Mouse (Mus musculus): ENCODE measurements around the gene Gm9821. TPM values are rescaled to one million over a fixed set of nuclear protein-coding genes. Genes with fewer than 3 reads are reported as not detected.

Gene Gm9821
- total RNA-seq, 2 experiments from 2014 or later: not detected

Other genes starting within 250 kb of the Gm9821 start
- 18.8 and 26.9 TPM in 2 replicates for gene Atg13, start 235.1 kb upstream of the Gm9821 start, total RNA-seq (2015; ENCODE audit: low replicate concordance)
- gene Atg13, start 235.1 kb upstream of the Gm9821 start, total RNA-seq (2017; ENCODE audit: low replicate concordance): 7.0 and 15.3 TPM in 2 replicates
- gene Harbi1, start 234.9 kb upstream of the Gm9821 start, total RNA-seq (2015; ENCODE audit: low replicate concordance): 0.63 and 6.0 TPM in 2 replicates
- 1.9 and 2.5 TPM in 2 replicates for gene Harbi1, start 234.9 kb upstream of the Gm9821 start, total RNA-seq (2017; ENCODE audit: low replicate concordance)
- 16.5 and 32.2 TPM in 2 replicates for gene Ambra1, start 215.6 kb upstream of the Gm9821 start, total RNA-seq (2015; ENCODE audit: low replicate concordance)
- gene Ambra1, start 215.6 kb upstream of the Gm9821 start, total RNA-seq (2017; ENCODE audit: low replicate concordance): 15.8 and 30.9 TPM in 2 replicates
- not detected in 2 replicates for gene Chrm4, start 18.5 kb upstream of the Gm9821 start, total RNA-seq (2015; ENCODE audit: low replicate concordance)
- gene Chrm4, start 18.5 kb upstream of the Gm9821 start, total RNA-seq (2017; ENCODE audit: low replicate concordance): not detected in 2 replicates
- gene Mdk, start 13.4 kb upstream of the Gm9821 start, total RNA-seq (2015; ENCODE audit: low replicate concordance): 1.9 TPM in 1 of 2 replicates, not detected in the other
- gene Mdk, start 13.4 kb upstream of the Gm9821 start, total RNA-seq (2017; ENCODE audit: low replicate concordance): 0.77 TPM in 1 of 2 replicates, not detected in the other
- 35.9 and 75.1 TPM in 2 replicates for gene Dgkz, start 30.2 kb downstream of the Gm9821 start, total RNA-seq (2015; ENCODE audit: low replicate concordance)
- 13.7 and 19.5 TPM in 2 replicates for gene Dgkz, start 30.2 kb downstream of the Gm9821 start, total RNA-seq (2017; ENCODE audit: low replicate concordance)
- 0.38 and 1.7 TPM in 2 replicates for gene Creb3l1, start 78.8 kb downstream of the Gm9821 start, total RNA-seq (2015; ENCODE audit: low replicate concordance)
- 0.68 TPM in 1 of 2 replicates, not detected in the other for gene Creb3l1, start 78.8 kb downstream of the Gm9821 start, total RNA-seq (2017; ENCODE audit: low replicate concordance)
- 11.1 and 27.0 TPM in 2 replicates for gene Phf21a, start 147.4 kb downstream of the Gm9821 start, total RNA-seq (2015; ENCODE audit: low replicate concordance)
- 15.2 and 17.0 TPM in 2 replicates for gene Phf21a, start 147.4 kb downstream of the Gm9821 start, total RNA-seq (2017; ENCODE audit: low replicate concordance)

All from erythroblast, adult 5-6 weeks (primary cell).